Mouse (Mus musculus): Measurements from ENCODE around the gene Cnih1. TPM values are rescaled to one million over a fixed set of nuclear protein-coding genes. Genes with fewer than 3 reads are reported as not detected.
"Not testable (repeated sequence)": the region's sequence is repeated elsewhere in the genome, so short reads cannot be mapped to it uniquely, and the experiment has no call there.

Gene Cnih1
- polyA plus RNA-seq (2015; fragmentation: Nextera tagmentation; extraction: Ambion mirVana) = 220 and 232 TPM in 2 replicates

DNA sequence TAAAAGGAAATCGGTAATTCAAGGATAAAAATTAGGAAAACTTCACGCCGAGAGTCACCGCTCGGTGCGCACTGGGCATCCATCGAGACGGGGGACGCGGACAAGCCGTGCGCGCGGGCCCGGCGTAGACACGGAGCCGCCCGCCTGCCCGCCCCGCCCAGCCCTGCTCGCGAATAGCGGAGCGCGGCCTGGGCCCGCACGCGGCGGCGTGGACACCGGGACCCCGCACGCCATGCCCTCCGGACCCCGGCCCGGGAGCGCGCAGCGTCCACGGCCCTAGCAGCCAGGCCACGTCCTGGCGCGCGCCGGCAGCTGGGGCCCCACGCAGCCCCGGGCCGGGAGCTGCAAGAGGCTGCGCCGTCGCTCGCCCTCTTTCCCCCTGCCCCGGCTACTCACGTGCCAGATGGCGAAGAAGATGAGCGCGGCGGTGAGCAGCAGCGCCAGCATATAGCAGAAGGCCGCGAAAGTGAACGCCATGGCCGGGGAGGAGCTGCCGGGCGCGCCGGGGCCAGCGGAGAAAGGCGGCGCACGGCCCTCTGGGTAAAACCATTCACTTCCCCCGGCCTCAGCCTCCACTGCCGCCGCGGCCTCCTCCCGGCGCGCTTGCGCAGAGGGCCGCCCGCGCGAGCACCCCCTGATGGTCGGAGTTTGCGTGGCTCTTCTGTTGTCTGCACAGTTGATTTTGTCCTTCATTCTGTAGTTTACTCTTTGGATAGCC, at the start of gene Cnih1:
Gene Cnih1 (minus strand): TSS at position 625 of the 718 bp plus-strand sequence.
- H3K27me3 ChIP-seq = no peaks in the 10 kb centered on the region
- peaks cover 8% of the 10 kb centered on the region for H3K36me3 ChIP-seq
- H3K27ac ChIP-seq (replicated peaks) = peak within 1 kb of the TSS; percentile 96
- ATAC-seq (ENCODE audit: low read depth) = peak; percentile 97
- H3K4me2 ChIP-seq = peak within 1 kb of the TSS; percentile 72
- under 1% methylated on average over 79 of the region's 86 CpGs for WGBS
- H3K4me1 ChIP-seq (replicated peaks) = peaks cover 29% of the 10 kb centered on the region
- H3K4me3 ChIP-seq = peak within 1 kb of the TSS; percentile 65
- peak within 1 kb of the TSS; percentile 93 for H3K9ac ChIP-seq
- no peaks in the 10 kb centered on the region for H3K9me3 ChIP-seq

DNA sequence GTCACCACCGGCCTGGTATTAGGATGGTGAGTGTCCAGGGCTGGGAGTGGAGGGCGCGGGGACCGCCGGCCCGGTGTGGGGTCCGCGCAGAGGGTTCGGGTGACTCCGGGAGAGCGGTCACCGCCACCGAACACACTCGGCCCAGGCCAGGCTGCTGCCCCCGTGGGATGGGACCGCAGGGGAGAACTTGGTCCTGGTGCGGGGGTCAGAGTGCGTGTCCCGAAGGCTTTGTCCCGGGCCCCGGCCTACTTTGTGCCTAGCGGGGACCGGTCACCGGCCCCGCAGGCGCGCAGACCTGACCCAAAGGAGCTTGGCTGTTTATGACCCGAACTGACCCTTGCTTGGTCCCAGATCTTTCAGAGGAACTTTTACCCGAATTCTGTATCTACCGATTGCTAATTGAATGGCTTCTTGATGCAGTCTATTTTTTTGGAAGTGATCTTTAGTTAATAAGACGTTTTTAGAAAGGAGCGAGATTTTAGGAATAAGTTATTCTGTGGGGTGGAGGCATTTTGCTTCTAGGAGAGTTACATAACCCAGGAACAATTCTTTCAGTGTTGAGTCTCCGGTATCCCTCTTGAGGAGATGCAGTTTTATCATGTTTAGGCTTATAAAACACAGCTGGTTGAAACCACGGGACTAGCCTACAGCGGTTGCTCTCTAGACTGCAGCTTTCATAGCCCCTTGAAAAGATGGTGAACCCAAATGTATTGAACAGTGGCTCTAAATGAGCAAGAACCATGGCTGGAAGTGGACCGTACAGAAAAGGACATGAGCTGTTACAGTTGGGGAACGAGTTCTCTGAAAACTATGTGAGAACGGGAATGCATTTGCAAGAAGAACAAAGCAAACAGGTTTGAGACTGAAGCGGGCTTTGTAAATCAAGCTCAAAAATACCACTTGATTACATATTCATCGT, 44.4 kb upstream of the Cnih1 start:
- ATAC-seq (ENCODE audit: low read depth) = no peak; the same call in 1 of the 2 replicates

DNA sequence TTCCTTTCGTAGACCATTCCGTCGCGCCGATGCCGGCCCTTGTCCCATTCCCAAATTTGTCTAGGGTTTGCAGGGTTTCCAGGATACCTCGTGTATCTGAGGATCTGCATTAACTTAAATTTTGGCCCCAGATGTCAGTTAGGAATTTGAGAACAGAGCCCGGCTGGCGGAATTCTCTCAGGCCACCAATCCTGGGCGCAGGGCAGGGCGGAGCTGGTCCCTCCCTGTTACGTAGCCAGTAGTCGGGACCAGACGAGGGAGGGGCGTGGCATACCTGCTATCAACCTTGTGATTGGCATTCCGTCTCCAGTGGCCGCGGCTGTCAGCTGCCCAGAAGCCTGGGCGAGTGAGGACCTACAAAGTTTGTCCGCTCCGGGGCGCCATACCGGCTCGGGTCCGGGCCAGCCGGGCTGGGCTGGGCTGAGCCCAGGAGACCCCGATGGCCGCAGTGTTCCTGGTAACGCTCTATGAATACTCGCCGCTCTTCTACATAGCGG, 43.7 kb upstream of the Cnih1 start, which contains the start of gene Cgrrf1:
Gene Cgrrf1 (plus strand): TSS at position 289 of the 497 bp plus-strand sequence.
- Histone ChIP-seq H3K4me3 (peak within 1 kb of the TSS; percentile 69), H3K27me3 (no peaks in the 10 kb centered on the region; the same call in 1 of the 2 replicates), H3K36me3 (no peaks in the 10 kb centered on the region), H3K4me1 (replicated peaks) (peaks cover 20% of the 10 kb centered on the region), H3K9ac (peak within 1 kb of the TSS; percentile 78), H3K27ac (replicated peaks) (no peak within 1 kb of the TSS), H3K4me2 (peak within 1 kb of the TSS; percentile 92), H3K9me3 (no peaks in the 10 kb centered on the region)
- peak; percentile 99 for ATAC-seq (ENCODE audit: low read depth)
- under 1% methylated on average over 32 of the region's 32 CpGs for WGBS

More for the DNA sequence above, 44.4 kb upstream of the Cnih1 start:
- H3K4me1 ChIP-seq (replicated peaks) = peaks cover 20% of the 10 kb centered on the region
- peak overlapping the region; percentile 78 for H3K9ac ChIP-seq
- no peak overlapping the region for H3K27ac ChIP-seq (replicated peaks)
- H3K4me3 ChIP-seq = peak overlapping the region; percentile 69
- H3K4me2 ChIP-seq = peak overlapping the region; percentile 92
- WGBS = 8% methylated on average over 40 of the region's 40 CpGs
- no peaks in the 10 kb centered on the region for H3K36me3 ChIP-seq
- H3K9me3 ChIP-seq = no peaks in the 10 kb centered on the region
- H3K27me3 ChIP-seq = no peaks in the 10 kb centered on the region; the same call in 1 of the 2 replicates

DNA sequence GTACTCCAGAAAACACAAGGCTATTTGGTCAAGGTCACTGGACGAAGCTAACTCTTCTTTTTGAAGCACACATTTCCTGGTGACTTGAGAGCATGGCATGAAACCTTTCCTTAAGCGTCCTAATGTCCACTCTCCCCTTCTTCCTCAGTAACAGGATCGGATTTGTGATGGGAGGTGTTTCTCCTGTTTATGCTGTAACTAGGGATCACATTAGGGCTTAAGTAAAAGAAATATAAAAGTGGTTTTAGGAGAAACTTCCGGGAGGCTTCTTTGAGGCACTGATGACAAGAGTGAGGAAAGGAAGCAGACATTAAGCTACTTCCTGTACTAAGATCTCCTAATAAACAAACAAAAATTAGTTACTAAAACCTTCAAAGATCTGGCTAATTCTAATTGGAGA, 43.1 kb upstream of the Cnih1 start:
- no peaks in the 10 kb centered on the region; the same call in 1 of the 2 replicates for H3K27me3 ChIP-seq
- peak overlapping the region; percentile 78 for H3K9ac ChIP-seq
- H3K4me1 ChIP-seq (replicated peaks) = peaks cover 20% of the 10 kb centered on the region
- ATAC-seq (ENCODE audit: low read depth) = no peak
- H3K9me3 ChIP-seq = no peaks in the 10 kb centered on the region
- H3K36me3 ChIP-seq = no peaks in the 10 kb centered on the region
- H3K4me2 ChIP-seq = peak overlapping the region; percentile 92
- WGBS = 6% methylated on average over 4 of the region's 4 CpGs
- H3K27ac ChIP-seq (replicated peaks) = no peak overlapping the region
- H3K4me3 ChIP-seq = peak overlapping the region; percentile 69

DNA sequence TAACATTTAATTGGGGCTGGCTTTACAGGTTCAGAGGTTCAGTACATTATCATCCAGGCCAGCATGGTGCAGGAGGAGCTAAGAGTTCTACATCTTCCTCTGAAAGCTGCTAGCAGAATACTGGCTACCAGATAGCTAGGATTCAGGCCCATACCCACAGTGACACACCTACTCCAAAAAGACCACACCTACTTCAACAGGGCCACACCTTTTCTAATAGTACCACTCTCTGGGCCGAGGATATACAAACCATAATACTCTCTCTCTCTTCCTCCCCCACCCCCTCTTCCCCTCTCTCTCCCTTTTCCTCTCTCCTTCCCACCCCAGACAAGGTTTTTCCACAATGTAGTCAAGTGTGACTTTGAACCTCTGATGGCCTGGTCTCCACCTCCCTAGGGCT, 39.2 kb upstream of the Cnih1 start:
- no peak overlapping the region for H3K9ac ChIP-seq
- no peak overlapping the region for H3K4me3 ChIP-seq
- ATAC-seq (ENCODE audit: low read depth) = no peak
- H3K27ac ChIP-seq (replicated peaks) = no peak overlapping the region
- no peak overlapping the region for H3K4me2 ChIP-seq
- H3K4me1 ChIP-seq (replicated peaks) = peaks cover 11% of the 10 kb centered on the region
- no peaks in the 10 kb centered on the region for H3K36me3 ChIP-seq
- WGBS = 71% methylated on average over 1 of the region's 1 CpGs
- peaks cover 11% of the 10 kb centered on the region for H3K27me3 ChIP-seq
- no peaks in the 10 kb centered on the region for H3K9me3 ChIP-seq

DNA sequence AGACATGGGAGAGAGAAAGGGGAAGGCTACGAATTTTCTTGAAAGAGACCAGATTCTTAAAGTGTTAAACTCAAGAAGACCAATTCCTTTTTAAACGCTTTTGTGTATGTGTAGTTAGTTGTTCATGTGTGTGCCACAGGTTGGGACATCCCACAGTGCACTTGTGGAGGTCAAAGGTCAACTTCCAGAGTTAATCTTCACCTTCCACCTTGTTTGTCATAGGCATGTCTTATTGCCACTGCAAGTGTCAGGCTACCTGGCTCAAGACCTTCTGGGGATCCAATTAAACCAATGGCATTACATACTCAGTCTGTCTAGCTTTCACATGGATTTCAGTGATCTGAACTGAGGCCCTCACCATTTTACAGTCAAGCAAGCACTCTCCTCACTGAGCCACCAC, 35.8 kb upstream of the Cnih1 start:
- Histone ChIP-seq H3K9me3 (no peaks in the 10 kb centered on the region), H3K4me1 (replicated peaks) (peaks cover 22% of the 10 kb centered on the region), H3K4me2 (no peak overlapping the region), H3K27me3 (peaks cover 11% of the 10 kb centered on the region; the same call in 1 of the 2 replicates), H3K36me3 (no peaks in the 10 kb centered on the region), H3K27ac (replicated peaks) (no peak overlapping the region), H3K9ac (no peak overlapping the region), H3K4me3 (no peak overlapping the region)
- 82% methylated on average over 2 of the region's 2 CpGs for WGBS
- no peak for ATAC-seq (ENCODE audit: low read depth)

DNA sequence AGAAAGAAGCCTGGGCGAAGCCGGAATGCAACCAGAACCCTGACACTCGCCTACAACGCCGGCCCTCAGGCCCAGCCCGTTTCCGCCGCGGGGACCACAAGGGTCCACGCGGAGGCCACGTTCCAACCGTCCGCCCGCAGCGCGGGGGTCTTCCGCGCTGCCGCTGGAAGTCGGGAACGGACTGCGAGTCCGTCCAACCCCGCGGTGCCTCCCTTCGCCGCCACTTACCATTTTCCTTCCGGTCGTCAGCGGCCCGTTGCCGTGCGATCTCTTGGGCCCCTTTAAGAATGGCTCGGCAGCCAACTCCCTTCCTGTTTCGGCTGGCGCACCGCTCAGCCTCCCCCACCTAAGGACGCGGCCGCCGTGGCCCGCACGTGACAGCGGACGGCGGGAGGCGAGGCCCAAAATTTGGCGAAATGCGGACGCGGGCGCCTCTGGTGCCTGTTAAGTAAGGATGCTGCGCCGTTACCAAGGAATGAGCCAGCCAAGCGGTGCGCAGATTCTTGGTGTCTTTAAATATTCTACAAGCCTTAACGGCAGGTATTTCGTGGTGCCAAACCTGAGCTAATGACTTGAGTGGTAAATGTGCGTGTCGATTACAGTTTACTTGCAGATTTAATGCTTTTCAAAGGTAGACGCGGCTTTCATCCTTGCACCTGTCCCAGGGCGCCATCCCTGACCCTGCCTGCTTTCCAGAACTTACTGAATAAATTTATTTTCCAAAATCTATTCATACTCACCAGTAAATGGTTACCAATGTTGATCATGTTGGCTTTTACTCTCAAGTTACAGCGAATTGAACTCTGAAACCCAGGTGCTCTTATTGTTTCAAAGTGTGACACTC, 33.9 kb upstream of the Cnih1 start, which contains the start of gene Gmfb:
Gene Gmfb (minus strand): TSS at position 370 of the 844 bp plus-strand sequence.
- Histone ChIP-seq H3K4me3 (peak within 1 kb of the TSS; percentile 89), H3K4me1 (replicated peaks) (peaks cover 22% of the 10 kb centered on the region), H3K36me3 (peaks cover 1% of the 10 kb centered on the region; the same call in 1 of the 2 replicates), H3K9me3 (no peaks in the 10 kb centered on the region), H3K4me2 (peak within 1 kb of the TSS; percentile 70), H3K27me3 (peaks cover 11% of the 10 kb centered on the region; the same call in 1 of the 2 replicates), H3K9ac (peak within 1 kb of the TSS; percentile 89), H3K27ac (replicated peaks) (peak within 1 kb of the TSS; percentile 82)
- peak; percentile 96 for ATAC-seq (ENCODE audit: low read depth)
- under 1% methylated on average over 65 of the region's 65 CpGs for WGBS

DNA sequence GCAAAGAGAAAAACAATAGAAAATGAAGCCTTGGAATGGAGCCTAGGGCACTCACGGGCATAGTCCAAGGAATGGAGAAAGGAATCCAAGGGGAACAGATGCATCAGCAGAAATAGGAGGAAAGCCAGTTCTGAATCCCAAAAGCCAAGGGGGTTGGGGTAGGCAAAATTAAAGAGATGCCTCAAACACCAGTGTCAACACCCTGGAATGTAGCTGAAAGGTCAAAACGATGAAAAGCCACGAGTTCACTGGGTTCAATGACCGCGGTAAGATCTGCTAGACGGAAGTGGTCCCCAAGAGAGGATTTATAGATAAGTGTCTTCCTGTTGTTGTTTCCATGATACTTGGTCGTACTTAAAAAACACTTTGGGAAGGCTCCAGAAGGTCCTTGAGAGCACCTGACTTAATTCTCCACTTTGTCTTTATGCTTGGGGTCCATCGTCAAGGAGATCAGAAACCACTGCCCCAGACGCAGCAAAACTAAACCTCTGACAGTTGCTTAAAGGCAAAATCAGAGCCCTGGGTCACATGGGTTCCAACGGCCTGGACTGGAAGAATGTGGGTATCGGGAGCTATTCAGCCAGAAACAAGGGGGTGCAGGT, 33.2 kb upstream of the Cnih1 start:
- WGBS = 1% methylated on average over 11 of the region's 11 CpGs
- peak overlapping the region; percentile 82 for H3K27ac ChIP-seq (replicated peaks)
- no peak for ATAC-seq (ENCODE audit: low read depth)

DNA sequence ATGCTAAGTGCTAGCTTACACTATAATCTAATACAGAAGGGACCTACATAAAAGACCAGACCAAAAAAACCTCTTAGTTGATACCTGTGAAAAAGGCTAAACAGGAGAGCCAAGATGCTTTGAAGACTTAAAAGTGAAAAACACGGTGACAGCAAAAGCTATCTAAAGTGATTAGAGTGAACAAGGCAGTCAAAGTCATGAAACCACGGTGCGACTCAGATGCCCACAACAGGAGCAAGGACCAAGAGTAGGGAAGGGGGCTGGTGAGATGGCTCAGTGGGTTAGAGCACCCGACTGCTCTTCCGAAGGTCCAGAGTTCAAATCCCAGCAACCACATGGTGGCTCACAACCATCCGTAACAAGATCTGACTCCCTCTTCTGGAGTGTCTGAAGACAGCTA, 31.8 kb upstream of the Cnih1 start:
- not testable (repeated sequence) for H3K27me3 ChIP-seq; ATAC-seq (ENCODE audit: low read depth); H3K4me3 ChIP-seq; H3K4me2 ChIP-seq; H3K27ac ChIP-seq (replicated peaks); H3K9me3 ChIP-seq; H3K9ac ChIP-seq
- 95% methylated on average over 5 of the region's 6 CpGs for WGBS
- Histone ChIP-seq H3K36me3 (peaks cover 17% of the 10 kb centered on the region), H3K4me1 (replicated peaks) (peaks cover 22% of the 10 kb centered on the region)

More for the DNA sequence above, 33.2 kb upstream of the Cnih1 start:
- H3K9ac ChIP-seq = peak overlapping the region; percentile 89
- peaks cover 6% of the 10 kb centered on the region for H3K36me3 ChIP-seq
- H3K27me3 ChIP-seq = peaks cover 11% of the 10 kb centered on the region; the same call in 1 of the 2 replicates
- peaks cover 22% of the 10 kb centered on the region for H3K4me1 ChIP-seq (replicated peaks)
- peak overlapping the region; percentile 70 for H3K4me2 ChIP-seq
- H3K4me3 ChIP-seq = peak overlapping the region; percentile 89
- no peaks in the 10 kb centered on the region for H3K9me3 ChIP-seq

DNA sequence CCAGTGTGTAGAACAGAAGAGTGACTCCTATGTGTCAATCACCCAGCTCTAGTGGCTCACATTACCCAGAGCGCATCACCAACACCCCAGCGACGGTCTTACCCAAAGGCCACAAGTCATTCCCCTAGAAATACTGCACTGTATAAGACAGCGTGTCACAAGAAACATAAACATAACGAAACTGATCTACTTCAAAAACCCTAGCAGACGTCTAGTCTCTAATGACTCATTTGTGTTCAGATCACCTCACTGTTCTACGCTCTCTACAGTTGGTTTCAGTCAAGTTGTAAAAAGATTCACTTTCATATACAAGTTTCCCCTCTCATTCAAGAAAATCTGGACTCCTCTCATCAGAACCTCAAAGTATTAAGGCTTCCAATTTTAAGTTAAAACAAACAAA, 30.5 kb upstream of the Cnih1 start:
- 94% methylated on average over 7 of the region's 7 CpGs for WGBS
- no peak overlapping the region for H3K27ac ChIP-seq (replicated peaks)

More for the DNA sequence above, 30.5 kb upstream of the Cnih1 start:
- Histone ChIP-seq H3K4me2 (no peak overlapping the region), H3K36me3 (peaks cover 25% of the 10 kb centered on the region), H3K4me3 (no peak overlapping the region), H3K27me3 (no peaks in the 10 kb centered on the region), H3K9ac (no peak overlapping the region), H3K9me3 (no peaks in the 10 kb centered on the region), H3K4me1 (replicated peaks) (peaks cover 22% of the 10 kb centered on the region)
- no peak for ATAC-seq (ENCODE audit: low read depth)
